Mouse (Mus musculus) myocyte (in vitro differentiated cells): ENCODE data around the gene Samd1. TPM values are rescaled to one million over a fixed set of nuclear protein-coding genes. Genes with fewer than 3 reads are reported as not detected.

Experiments used
- H3K27me3 ChIP-seq: one replicate; pipeline ENCODE4 v1.6.1; 2011; ENCODE audit not compliant: control insufficient read depth, insufficient read depth, insufficient read length
- H3K36me3 ChIP-seq: one replicate; pipeline ENCODE4 v1.6.1; 2011; ENCODE audit not compliant: control insufficient read depth, insufficient read depth
- H3K4me2 ChIP-seq: one replicate; pipeline ENCODE4 v1.6.1; 2011; ENCODE audit warnings: low read depth, control low read depth
- H3K4me3 ChIP-seq: one replicate; pipeline ENCODE4 v1.5.1; 2011; ENCODE audit warnings: mild to moderate bottlenecking, control low read depth, moderate library complexity
- H3K79me2 ChIP-seq: one replicate; pipeline ENCODE4 v1.6.1; 2011; ENCODE audit not compliant: control insufficient read depth, insufficient read depth
- H3ac ChIP-seq: one replicate; pipeline ENCODE4 v1.6.1; 2011; ENCODE audit not compliant: control insufficient read depth, insufficient read length
- CEBPB ChIP-seq: IDR thresholded peaks from 2 replicates; pipeline ENCODE4 v1.6.1; 2011; ENCODE audit warnings: mild to moderate bottlenecking, moderate library complexity; ENCODE audit not compliant: poor library complexity, insufficient read depth, severe bottlenecking
- E2F4 ChIP-seq: IDR thresholded peaks from one replicate; pipeline ENCODE4 v1.6.1; 2011; ENCODE audit warnings: mild to moderate bottlenecking, control low read depth, moderate library complexity; ENCODE audit not compliant: insufficient read depth
- MAX ChIP-seq: IDR thresholded peaks from one replicate; pipeline ENCODE4 v1.6.1; 2011; ENCODE audit warnings: low read depth, mild to moderate bottlenecking, control low read depth
- MYOD1 ChIP-seq, 3 experiments: IDR thresholded peaks; one replicate each; pipeline ENCODE4 v1.6.1; 2011; ENCODE audit warnings: control low read depth in 2 of 3, low read depth in 2 of 3, mild to moderate bottlenecking in 2 of 3, moderate library complexity in 1 of 3; ENCODE audit not compliant: insufficient read length in 2 of 3, control insufficient read depth in 1 of 3
- MYOG ChIP-seq, 3 experiments: IDR thresholded peaks; one replicate each; pipeline ENCODE4 v1.6.1; 2011; ENCODE audit warnings: control low read depth in 2 of 3, low read depth in 2 of 3, mild to moderate bottlenecking in 2 of 3; ENCODE audit not compliant: insufficient read length in 2 of 3, control insufficient read depth in 1 of 3, insufficient read depth in 1 of 3
- POLR2A ChIP-seq: IDR thresholded peaks from one replicate; pipeline ENCODE4 v1.6.1; 2011; ENCODE audit warnings: low read depth, mild to moderate bottlenecking, control low read depth, moderate library complexity; ENCODE audit not compliant: insufficient read length
- POLR2AphosphoS2 ChIP-seq: IDR thresholded peaks from one replicate; pipeline ENCODE4 v1.6.1; 2011; ENCODE audit warnings: low read depth, control low read depth; ENCODE audit not compliant: insufficient read length
- REST ChIP-seq: IDR thresholded peaks from one replicate; pipeline ENCODE4 v1.6.1; 2011; ENCODE audit warnings: mild to moderate bottlenecking, control low read depth, moderate library complexity; ENCODE audit not compliant: insufficient read depth, insufficient read length
- SRF ChIP-seq: IDR thresholded peaks from one replicate; pipeline ENCODE4 v1.6.1; 2011; ENCODE audit warnings: low read depth; ENCODE audit not compliant: control insufficient read depth, insufficient read length
- TCF12 ChIP-seq: IDR thresholded peaks from one replicate; pipeline ENCODE4 v1.6.1; 2011; ENCODE audit warnings: mild to moderate bottlenecking, control low read depth; ENCODE audit not compliant: poor library complexity, insufficient read depth, severe bottlenecking
- TCF3 ChIP-seq: IDR thresholded peaks from one replicate; pipeline ENCODE4 v1.6.1; 2011; ENCODE audit warnings: low read depth, control low read depth; ENCODE audit not compliant: insufficient read length
- USF1 ChIP-seq: IDR thresholded peaks from one replicate; pipeline ENCODE4 v1.6.1; 2011; ENCODE audit warnings: low read depth, mild to moderate bottlenecking, control low read depth, moderate library complexity
- polyA plus RNA-seq: library from polyadenylated mRNA; unstranded; fragments of >200 nt; fragmentation: generic; extraction: Trizol; gene quantifications from one replicate; pipeline ENCODE4 v1.2.1, GENCODE M21; 2012; ENCODE audit warnings: missing spikeins

The Samd1 gene
- polyA plus RNA-seq, 1 experiment, result 30.6 TPM

DNA sequence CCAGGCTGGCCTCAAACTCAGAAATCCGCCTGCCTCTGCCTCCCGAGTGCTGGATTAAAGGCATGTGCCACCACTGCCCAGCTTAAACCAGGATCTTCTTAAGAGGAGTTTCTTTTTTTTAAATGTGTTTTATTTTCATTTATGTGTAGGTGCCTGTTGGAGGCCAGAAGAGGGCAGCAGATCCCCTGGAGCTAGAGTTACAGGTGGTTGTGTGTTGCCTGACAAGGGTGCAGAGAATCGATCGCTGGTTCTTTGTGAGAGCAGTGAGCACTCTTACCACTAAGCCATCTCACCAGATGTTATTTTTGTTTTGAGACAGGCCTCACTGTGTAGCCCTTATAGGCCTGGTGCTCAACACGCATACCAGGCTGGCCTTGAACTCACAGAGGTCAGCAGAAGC is 18.4 kb downstream of the Samd1 start:
- Histone ChIP-seq H3K4me3 (no peak overlapping the region), H3K36me3 (no peaks in the 10 kb centered on the region), H3K4me2 (no peak overlapping the region), H3ac (no peak overlapping the region), H3K79me2 (no peaks in the 10 kb centered on the region), H3K27me3 (peaks cover 8% of the 10 kb centered on the region)
- TF ChIP-seq TCF12 (no peak), USF1 (no peak), MYOD1 (IDR thresholded peaks at IDR 0.05; ENCODE audit: control insufficient read depth in 1 of 3, insufficient read length in 2 of 3, low read depth in 2 of 3) (no peak), POLR2A (no peak), POLR2AphosphoS2 (no peak), TCF3 (no peak), E2F4 (no peak), CEBPB (no peak), MAX (no peak), MYOG (IDR thresholded peaks at IDR 0.05; ENCODE audit: control insufficient read depth in 1 of 3, insufficient read depth in 1 of 3, insufficient read length in 2 of 3, low read depth in 2 of 3) (no peak), REST (no peak), SRF (no peak)

GRCm38 (mm10) chr8:84019738-84020137 is 22.3 kb downstream of the Samd1 start:
- Histone ChIP-seq H3K36me3 (no peaks in the 10 kb centered on the region), H3K27me3 (no peaks in the 10 kb centered on the region), H3K4me2 (no peak overlapping the region), H3ac (no peak overlapping the region), H3K4me3 (no peak overlapping the region), H3K79me2 (no peaks in the 10 kb centered on the region)
- TF ChIP-seq POLR2A, result no peak
- TF ChIP-seq MYOG (IDR thresholded peaks at IDR 0.05; ENCODE audit: control insufficient read depth in 1 of 3, insufficient read depth in 1 of 3, insufficient read length in 2 of 3, low read depth in 2 of 3), result no peak
- no peak for TF ChIP-seq MAX
- TF ChIP-seq SRF, result no peak
- TF ChIP-seq MYOD1 (IDR thresholded peaks at IDR 0.05; ENCODE audit: control insufficient read depth in 1 of 3, insufficient read length in 2 of 3, low read depth in 2 of 3), result peak in 2 of 3 experiments; percentile 14 to 32
- TF ChIP-seq REST, result no peak
- TF ChIP-seq CEBPB, result no peak

DNA sequence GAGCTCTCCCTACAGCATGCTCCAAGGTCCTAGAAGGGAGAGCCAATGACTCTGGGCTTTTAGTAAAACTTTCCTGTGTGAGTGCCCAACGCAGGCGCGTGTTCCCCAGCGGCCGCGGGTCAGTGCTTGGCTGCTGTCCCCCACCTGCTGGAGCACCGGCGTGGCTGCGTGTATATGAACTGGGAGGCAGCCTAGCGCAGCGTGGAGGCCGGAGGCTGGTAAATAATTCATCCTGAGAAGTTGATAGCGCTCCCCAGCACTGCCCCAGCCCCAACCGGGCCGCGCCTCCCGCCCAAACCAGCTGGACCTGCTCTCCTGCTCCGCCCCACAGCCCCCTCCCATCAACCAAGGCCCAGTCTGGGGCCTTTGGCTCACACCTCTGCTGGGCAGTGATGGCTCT is 23.6 kb downstream of the Samd1 start, which contains the start of gene Palm3:
Gene Palm3 (plus strand): TSS at position 376 of the 400 bp plus-strand sequence.
- H3K27me3 ChIP-seq, result no peaks in the 10 kb centered on the region
- TF ChIP-seq SRF, result no peak
- TF ChIP-seq REST, result no peak
- no peak for TF ChIP-seq USF1
- peak in 1 of 3 experiments; percentile 41 for TF ChIP-seq MYOG (IDR thresholded peaks at IDR 0.05; ENCODE audit: control insufficient read depth in 1 of 3, insufficient read depth in 1 of 3, insufficient read length in 2 of 3, low read depth in 2 of 3)
- TF ChIP-seq TCF12, result no peak
- no peak for TF ChIP-seq POLR2A
- no peak for TF ChIP-seq MAX
- peak in 1 of 3 experiments; percentile 2 for TF ChIP-seq MYOD1 (IDR thresholded peaks at IDR 0.05; ENCODE audit: control insufficient read depth in 1 of 3, insufficient read length in 2 of 3, low read depth in 2 of 3)
- no peak for TF ChIP-seq CEBPB
- TF ChIP-seq POLR2AphosphoS2, result no peak
- no peak for TF ChIP-seq E2F4
- peak within 1 kb of the TSS; percentile 65 for H3K4me2 ChIP-seq
- no peaks in the 10 kb centered on the region for H3K36me3 ChIP-seq
- no peak within 1 kb of the TSS for H3ac ChIP-seq
- H3K4me3 ChIP-seq, result no peak within 1 kb of the TSS
- H3K79me2 ChIP-seq, result no peaks in the 10 kb centered on the region

GRCm38 (mm10) chr8:84021569-84021968 is 24.1 kb downstream of the Samd1 start:
- no peaks in the 10 kb centered on the region for H3K79me2 ChIP-seq

GRCm38 (mm10) chr8:84023085-84023484 is 25.6 kb downstream of the Samd1 start:
- Histone ChIP-seq H3K4me2 (peak overlapping the region; percentile 65), H3K4me3 (no peak overlapping the region), H3K36me3 (no peaks in the 10 kb centered on the region), H3K27me3 (no peaks in the 10 kb centered on the region), H3ac (no peak overlapping the region), H3K79me2 (no peaks in the 10 kb centered on the region)
- peak; percentile 48 to 85 (median 70) for TF ChIP-seq MYOG (IDR thresholded peaks at IDR 0.05; ENCODE audit: control insufficient read depth in 1 of 3, insufficient read depth in 1 of 3, insufficient read length in 2 of 3, low read depth in 2 of 3)
- no peak for TF ChIP-seq POLR2A
- TF ChIP-seq USF1, result peak; percentile 50
- TF ChIP-seq CEBPB, result no peak
- TF ChIP-seq REST, result no peak
- TF ChIP-seq TCF3, result no peak
- peak in 2 of 3 experiments; percentile 41 to 70 for TF ChIP-seq MYOD1 (IDR thresholded peaks at IDR 0.05; ENCODE audit: control insufficient read depth in 1 of 3, insufficient read length in 2 of 3, low read depth in 2 of 3)
- TF ChIP-seq TCF12, result peak; percentile 15
- TF ChIP-seq SRF, result peak; percentile 24
- no peak for TF ChIP-seq E2F4
- TF ChIP-seq POLR2AphosphoS2, result no peak
- no peak for TF ChIP-seq MAX

More at GRCm38 (mm10) chr8:84021569-84021968, 24.1 kb downstream of the Samd1 start:
- no peak overlapping the region for H3ac ChIP-seq
- TF ChIP-seq CEBPB (peak; percentile 23; the same call in 1 of the 2 replicates), MAX (no peak), MYOG (IDR thresholded peaks at IDR 0.05; ENCODE audit: control insufficient read depth in 1 of 3, insufficient read depth in 1 of 3, insufficient read length in 2 of 3, low read depth in 2 of 3) (peak in 1 of 3 experiments; percentile 47), E2F4 (no peak), TCF12 (no peak)
- H3K4me3 ChIP-seq, result no peak overlapping the region
- peak overlapping the region; percentile 65 for H3K4me2 ChIP-seq
- no peaks in the 10 kb centered on the region for H3K36me3 ChIP-seq
- H3K27me3 ChIP-seq, result no peaks in the 10 kb centered on the region
